In the genomic region with DNA sequence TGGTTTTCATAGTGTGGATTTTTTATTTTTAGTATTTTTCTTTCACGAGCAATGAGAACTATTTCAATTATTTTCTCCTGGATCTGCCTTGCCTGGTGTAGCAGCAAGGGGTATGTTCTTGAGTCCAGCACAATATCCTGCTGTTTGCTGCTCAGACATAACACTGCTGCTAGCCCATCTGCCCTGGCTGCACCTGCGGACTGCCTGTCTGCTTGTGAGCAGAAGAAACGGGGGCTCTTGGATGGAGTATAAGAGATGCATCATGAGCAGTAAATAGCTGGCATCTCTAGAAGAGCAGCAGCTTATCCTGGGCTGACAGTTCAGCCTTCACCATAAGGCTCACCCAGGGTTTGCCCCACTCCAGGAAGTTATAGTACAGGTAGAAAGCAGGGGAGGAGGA, we compare ENCODE assay signal across 14 mouse cellular contexts.
DNase-seq lines count a peak whose midpoint lies in the region.
"Had no signal": no experiment of that assay in that cellular context is flagged by ENCODE, and none has a peak within 500 bp of the region (broad histone marks: within the 10 kb centered on the region; RNA-seq: fewer than 3 reads in every experiment).

No protein-coding gene starts in this region.

- peak; percentile 56 for DNase-seq in left cerebral cortex, postnatal 4 days
- no peak for DNase-seq in left cerebral cortex, adult 18-20 months (ENCODE audit: low spot score in 2 of 2)
- peak; percentile 5 for DNase-seq in cerebellum, adult 11-12 months
- peak; percentile 5 for DNase-seq in cerebellum, adult 9-10 months
- DNase-seq in cerebellum, postnatal 25 days: peak; percentile 37 to 48
- no peak for DNase-seq in lung, postnatal 36 days
- no peak for DNase-seq in testis, postnatal 10 days (ENCODE audit: low spot score)
- DNase-seq: adrenal gland, adult 2 months; adrenal gland, postnatal 25 days; embryo, embryonic 11 days; heart, adult 18-20 months; heart, postnatal 10 days; heart, postnatal 4 days; kidney, adult 18-20 months had no signal

- intact Hi-C loops in left cerebral cortex, postnatal 4 days (cut with DNase I): no loop called here

Comparison
In these comparisons a context has a peak if more than half of its experiments do, and no peak if none do; other contexts are left out.
1. DNase-seq: peak in left cerebral cortex, postnatal 4 days (single experiment), cerebellum, adult 11-12 months (single experiment), cerebellum, adult 9-10 months (single experiment) and cerebellum, postnatal 25 days (2 of 2); none in left cerebral cortex, adult 18-20 months (0 of 2), lung, postnatal 36 days (single experiment) and testis, postnatal 10 days (single experiment).